In the genomic region with DNA sequence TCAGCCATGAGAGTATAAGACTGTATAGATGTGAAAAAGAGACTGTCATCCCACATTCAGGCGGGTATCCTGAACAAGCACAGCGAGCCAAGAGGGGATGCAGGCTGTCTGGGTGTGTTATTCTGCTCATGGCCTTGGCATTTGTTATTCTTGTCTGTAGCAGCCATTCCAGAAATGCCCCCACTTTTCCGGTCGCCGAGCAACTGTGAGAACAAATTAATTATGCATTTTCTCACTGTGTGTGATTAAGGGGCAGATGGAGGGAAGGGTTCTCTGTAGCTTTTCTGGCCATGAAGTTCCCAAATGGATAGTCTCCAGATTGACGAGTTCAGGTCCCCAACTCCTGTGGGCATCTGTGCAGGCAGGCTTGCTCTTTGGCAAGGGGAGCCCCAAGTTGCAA, we compare ENCODE assay signal across 14 mouse cellular contexts. TPM values are rescaled to one million over a fixed set of nuclear protein-coding genes. Genes with fewer than 3 reads are reported as not detected.
DNase-seq lines count a peak whose midpoint lies in the region; ATAC-seq and TF ChIP-seq lines count a peak whose summit lies in the region.
"Had no signal": no experiment of that assay in that cellular context is flagged by ENCODE, and none has a peak within 500 bp of the region (broad histone marks: within the 10 kb centered on the region; RNA-seq: fewer than 3 reads in every experiment).

No protein-coding gene starts in this region.

- TF ChIP-seq CTCF in lung, postnatal 0 days (IDR thresholded peaks at IDR 0.05) = no peak

- H3K4me2 ChIP-seq in forebrain, embryonic 11.5 days (ENCODE audit: low read depth, low read length, severe bottlenecking) = no peak overlapping the region
- H3K4me2 ChIP-seq in hindbrain, embryonic 13.5 days = no peak overlapping the region
- H3K4me2 ChIP-seq in lung, postnatal 0 days (replicated peaks; ENCODE audit: low read depth, low read length) = no peak overlapping the region
- H3K4me2 ChIP-seq: heart, embryonic 11.5 days; liver, embryonic 13.5 days had no signal

- ATAC-seq in forebrain, embryonic 11.5 days (replicated peaks; ENCODE audit: low FRiP score) = 0 out of 2 replicates have a peak, but pooled peaks have one; percentile 51
- 0 out of 2 replicates have a peak, but pooled peaks have one; percentile 43 for ATAC-seq in hindbrain, embryonic 13.5 days (ENCODE audit: low FRiP score)
- ATAC-seq in lung, postnatal 0 days = no peak

- no peaks in the 10 kb centered on the region for H3K36me3 ChIP-seq in forebrain, embryonic 11.5 days (ENCODE audit: control insufficient read depth, insufficient read depth, low read length)
- H3K36me3 ChIP-seq in forebrain, embryonic 10.5 days (replicated peaks) = no peaks in the 10 kb centered on the region
- H3K36me3 ChIP-seq in hindbrain, embryonic 13.5 days = peaks cover 8% of the 10 kb centered on the region; the same call in 1 of the 2 replicates
- no peaks in the 10 kb centered on the region for H3K36me3 ChIP-seq in lung, postnatal 0 days (ENCODE audit: insufficient read depth, low read length)
- H3K36me3 ChIP-seq: liver, embryonic 13.5 days had no signal

- no peak for DNase-seq in forebrain, embryonic 11.5 days (ENCODE audit: low spot score)
- no peak for DNase-seq in forebrain, embryonic 10.5 days (ENCODE audit: extremely low spot score, low spot score)
- DNase-seq in brain, adult 2 months (ENCODE audit: low read depth, low spot score) = peak; percentile 63
- peak; percentile 68 to 90 for DNase-seq in layer of hippocampus, postnatal 14 days (ENCODE audit: low spot score in 2 of 2)
- no peak for DNase-seq in lung, postnatal 0 days (ENCODE audit: low spot score)
- no peak for DNase-seq in kidney, adult 11 months
- no peak for DNase-seq in thymus, postnatal 36 days
- DNase-seq: adrenal gland, postnatal 14 days; cerebellum, adult 11 months; liver, embryonic 13.5 days; lung, postnatal 36 days had no signal

- H3K9ac ChIP-seq in forebrain, embryonic 11.5 days (ENCODE audit: low read length) = no peak overlapping the region
- H3K9ac ChIP-seq in hindbrain, embryonic 13.5 days = no peak overlapping the region
- no peak overlapping the region for H3K9ac ChIP-seq in lung, postnatal 0 days (replicated peaks; ENCODE audit: low read depth)
- H3K9ac ChIP-seq: liver, embryonic 13.5 days had no signal

- H3K27me3 ChIP-seq in forebrain, embryonic 11.5 days (ENCODE audit: control insufficient read depth, insufficient read depth, low read length) = no peaks in the 10 kb centered on the region
- H3K27me3 ChIP-seq in forebrain, embryonic 10.5 days (ENCODE audit: poor library complexity, severe bottlenecking) = no peaks in the 10 kb centered on the region
- H3K27me3 ChIP-seq in hindbrain, embryonic 13.5 days = no peaks in the 10 kb centered on the region
- H3K27me3 ChIP-seq in lung, postnatal 0 days (replicated peaks; ENCODE audit: insufficient read depth, low read length) = no peaks in the 10 kb centered on the region
- H3K27me3 ChIP-seq: liver, embryonic 13.5 days had no signal

- no peak for TF ChIP-seq EP300 in lung, postnatal 0 days (IDR thresholded peaks at IDR 0.05)

- H3K27ac ChIP-seq in forebrain, embryonic 11.5 days (ENCODE audit: low read depth, low read length) = no peak overlapping the region
- no peak overlapping the region for H3K27ac ChIP-seq in forebrain, embryonic 10.5 days
- no peak overlapping the region for H3K27ac ChIP-seq in hindbrain, embryonic 13.5 days
- no peak overlapping the region for H3K27ac ChIP-seq in lung, postnatal 0 days (ENCODE audit: low read length)
- H3K27ac ChIP-seq: kidney, postnatal 0 days; liver, embryonic 13.5 days had no signal

- H3K4me1 ChIP-seq in forebrain, embryonic 11.5 days (replicated peaks; ENCODE audit: control insufficient read depth, insufficient read depth, low read length) = no peaks in the 10 kb centered on the region
- peaks cover 7% of the 10 kb centered on the region for H3K4me1 ChIP-seq in forebrain, embryonic 10.5 days
- peaks cover 5% of the 10 kb centered on the region; the same call in 1 of the 2 replicates for H3K4me1 ChIP-seq in hindbrain, embryonic 13.5 days (replicated peaks)
- H3K4me1 ChIP-seq in lung, postnatal 0 days (ENCODE audit: insufficient read depth, low read depth, low read length) = no peaks in the 10 kb centered on the region
- H3K4me1 ChIP-seq: liver, embryonic 13.5 days had no signal

- no peak overlapping the region for H3K4me3 ChIP-seq in forebrain, embryonic 11.5 days (ENCODE audit: low read depth, low read length)
- no peak overlapping the region for H3K4me3 ChIP-seq in forebrain, embryonic 10.5 days
- H3K4me3 ChIP-seq in hindbrain, embryonic 13.5 days = no peak overlapping the region
- no peak overlapping the region for H3K4me3 ChIP-seq in lung, postnatal 0 days (ENCODE audit: low read depth, low read length)
- H3K4me3 ChIP-seq: liver, embryonic 13.5 days had no signal

- H3K9me3 ChIP-seq in forebrain, embryonic 11.5 days (ENCODE audit: control insufficient read depth, low read length) = no peaks in the 10 kb centered on the region
- H3K9me3 ChIP-seq in forebrain, embryonic 10.5 days = no peaks in the 10 kb centered on the region
- no peaks in the 10 kb centered on the region for H3K9me3 ChIP-seq in hindbrain, embryonic 13.5 days
- H3K9me3 ChIP-seq in lung, postnatal 0 days (ENCODE audit: low read length) = no peaks in the 10 kb centered on the region
- H3K9me3 ChIP-seq: liver, embryonic 13.5 days had no signal

- WGBS in forebrain, embryonic 11.5 days = 70% methylated on average over 6 of the region's 6 CpGs
- WGBS in forebrain, embryonic 10.5 days = 88% methylated on average over 6 of the region's 6 CpGs
- WGBS in hindbrain, embryonic 13.5 days = 41% methylated on average over 6 of the region's 6 CpGs
- 91% methylated on average over 6 of the region's 6 CpGs for WGBS in lung, postnatal 0 days

RNA-seq across cellular contexts. Expression of a gene that starts 28.5 kb away (rescaled TPM):
- polyA plus RNA-seq in forebrain, embryonic 11.5 days (2014; fragmentation: Nextera tagmentation; extraction: Ambion mirVana) = 15.2 and 20.9 TPM in 2 replicates
- polyA plus RNA-seq in forebrain, embryonic 10.5 days (2016; fragmentation: Nextera tagmentation; extraction: Ambion mirVana) = 19.8 and 22.4 TPM in 2 replicates
- 31.0 and 33.3 TPM in 2 replicates for polyA plus RNA-seq in hindbrain, embryonic 13.5 days (2015; fragmentation: Nextera tagmentation; extraction: Ambion mirVana)
- 10 to 100 TPM; 32.4 to 33.3 TPM for total RNA-seq in layer of hippocampus, postnatal 14 days (2021)
- 12.5 and 12.9 TPM in 2 replicates for polyA plus RNA-seq in lung, postnatal 0 days (2015; fragmentation: Nextera tagmentation; extraction: Ambion mirVana)

Comparison
In these comparisons a context has a peak if more than half of its experiments do, and no peak if none do; other contexts are left out.
1. DNase-seq: peak in brain, adult 2 months (single experiment) and layer of hippocampus, postnatal 14 days (2 of 2); none in forebrain, embryonic 11.5 days (single experiment), forebrain, embryonic 10.5 days (single experiment), lung, postnatal 0 days (single experiment), kidney, adult 11 months (single experiment) and thymus, postnatal 36 days (0 of 2).